Mouse (Mus musculus) left cerebral cortex, postnatal 10 days (tissue): ENCODE measurements around the gene Arid3b. TPM values are rescaled to one million over a fixed set of nuclear protein-coding genes. Genes with fewer than 3 reads are reported as not detected.
A peak's percentile ranks its signal among the peaks of the same experiment; 100 is the strongest.
"Not testable (repeated sequence)": the region's sequence is repeated elsewhere in the genome, so short reads cannot be mapped to it uniquely, and the experiment has no call there.

Experiments
- DNase-seq, 2 experiments: peaks; one replicate each; pipeline ENCODE4 v3.0.0; 2021 to 2022; ENCODE audit warnings: low spot score in 2 of 2, mixed read lengths in 1 of 2; ENCODE audit errors: extremely low spot score in 1 of 2
- intact Hi-C: fragments of 180-260 bp; cut with DNase I; formaldehyde crosslinking; loops from one replicate; pipeline ENCODE4 v1.15.1; 2025
- total RNA-seq, 2 experiments: library from RNA; stranded (reverse); gene quantifications; 2 replicates each; pipeline ENCODE4 v1.2.3; 2021

Gene Arid3b
- total RNA-seq: 1 to 10 TPM; 7.7 to 9.3 TPM

GRCm38 (mm10) chr9:57836581-57837170 is at the start of gene Arid3b:
TSS of gene Arid3b (minus strand) at chr9:57836793.
- peak; percentile 94 to 96 for DNase-seq
- intact Hi-C loops: loop anchor here (5.0 kb wide), 1 partner anchor 69 kb away; the partner anchor contains the start of gene Clk3

DNA sequence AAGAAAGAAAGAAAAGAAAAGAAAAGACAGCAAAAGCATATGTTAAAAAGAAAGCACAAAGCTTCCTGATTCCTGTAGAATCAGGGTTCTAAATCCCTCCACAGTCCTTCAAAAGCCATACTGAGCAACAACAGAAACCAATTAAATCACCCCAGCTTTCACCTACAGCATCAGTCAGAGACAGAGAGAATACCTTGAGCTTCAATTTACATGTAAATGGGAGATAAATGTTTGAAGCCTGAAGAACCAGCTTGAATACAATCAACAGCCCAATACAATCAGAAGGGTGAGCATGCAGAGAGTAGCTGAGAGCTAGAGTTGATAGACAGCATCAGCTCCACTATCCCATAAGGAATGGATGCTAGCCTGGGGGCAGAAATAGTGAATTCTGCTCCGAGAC is 46.8 kb upstream of the Arid3b start:
- intact Hi-C loops: no loop called here
- no peak for DNase-seq

GRCm38 (mm10) chr9:57881781-57882180 is 45.2 kb upstream of the Arid3b start:
- intact Hi-C loops, DNase-seq: not testable (repeated sequence)

- intact Hi-C loops: no loop called here
- no peak for DNase-seq
These were observed 43.7 kb upstream of the Arid3b start for GRCm38 (mm10) chr9:57880278-57880677.

- no peak for DNase-seq
- intact Hi-C loops: no loop called here
These were observed 42.6 kb upstream of the Arid3b start for GRCm38 (mm10) chr9:57879213-57879612.

- intact Hi-C loops: no loop called here
- no peak for DNase-seq
These were observed 38.4 kb upstream of the Arid3b start for GRCm38 (mm10) chr9:57874994-57875393.

DNA sequence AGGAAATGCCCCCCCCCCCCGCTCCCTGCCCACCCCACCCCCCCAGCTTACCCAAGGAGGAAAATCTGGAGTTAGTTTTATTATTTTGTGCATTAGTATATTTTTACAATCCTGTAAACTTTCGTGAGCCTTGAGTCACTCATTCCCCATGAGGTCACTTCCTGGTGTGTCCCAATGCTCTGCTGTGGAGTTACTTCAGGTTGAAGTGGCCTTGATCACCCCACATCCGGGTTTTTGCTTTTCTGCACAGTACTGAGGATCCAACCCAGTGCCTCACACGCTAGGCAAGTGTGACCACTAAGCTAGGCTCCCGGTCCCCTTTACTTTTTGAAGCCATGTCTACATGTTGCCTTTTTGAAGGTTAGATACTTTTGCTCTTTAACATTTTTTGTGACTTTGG is 37.5 kb upstream of the Arid3b start:
- no peak for DNase-seq
- intact Hi-C loops: no loop called here

DNA sequence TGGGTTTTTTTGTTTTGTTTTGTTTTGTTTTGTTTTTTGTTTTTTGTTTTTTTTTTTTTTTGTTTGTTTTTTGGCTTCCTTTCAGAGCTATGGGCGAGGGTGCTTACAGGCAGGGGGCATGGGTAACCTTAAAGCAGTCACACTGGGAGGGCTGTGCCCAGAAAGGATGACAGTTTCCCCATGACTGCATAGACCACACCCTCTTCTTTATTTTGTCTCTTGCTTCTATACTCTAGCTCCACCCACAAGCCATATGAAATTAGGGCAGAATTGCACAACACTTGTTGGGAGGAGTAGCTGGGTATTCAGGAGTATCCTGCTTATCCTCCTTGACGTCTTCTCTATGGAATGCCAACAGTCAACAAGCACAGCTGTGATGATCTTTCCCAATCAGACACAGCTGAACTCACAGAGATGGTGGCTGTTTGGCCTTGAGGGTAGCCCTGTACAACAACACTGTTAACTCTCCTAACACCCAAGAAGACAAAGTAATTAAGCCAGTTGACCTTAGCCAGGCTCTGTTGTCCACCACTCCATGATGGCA is 33.8 kb upstream of the Arid3b start:
- no peak for DNase-seq
- intact Hi-C loops: no loop called here

- intact Hi-C loops: no loop called here
- DNase-seq: no peak
These were observed 32.2 kb upstream of the Arid3b start for GRCm38 (mm10) chr9:57868767-57869166.

DNA sequence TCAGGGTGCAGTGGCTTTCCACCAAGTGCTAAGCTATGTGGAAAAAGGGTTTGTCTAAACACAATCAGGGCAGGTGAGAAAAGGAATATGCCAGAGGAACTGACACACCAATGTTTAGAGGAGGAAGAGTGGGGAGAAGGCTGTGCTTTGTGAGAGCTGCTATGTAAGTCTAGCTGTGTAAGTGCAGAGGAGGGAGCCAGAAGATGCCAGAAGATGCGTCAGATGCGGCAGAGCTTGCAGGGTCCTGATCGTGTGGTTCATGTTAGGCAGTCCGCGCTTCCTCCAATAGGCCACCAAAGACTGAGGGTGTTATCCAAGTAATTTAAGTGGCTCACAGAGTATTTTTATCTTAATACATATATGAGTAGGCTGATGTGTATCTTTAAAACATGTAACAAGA is 31.3 kb upstream of the Arid3b start:
- intact Hi-C loops: no loop called here
- DNase-seq: no peak

DNA sequence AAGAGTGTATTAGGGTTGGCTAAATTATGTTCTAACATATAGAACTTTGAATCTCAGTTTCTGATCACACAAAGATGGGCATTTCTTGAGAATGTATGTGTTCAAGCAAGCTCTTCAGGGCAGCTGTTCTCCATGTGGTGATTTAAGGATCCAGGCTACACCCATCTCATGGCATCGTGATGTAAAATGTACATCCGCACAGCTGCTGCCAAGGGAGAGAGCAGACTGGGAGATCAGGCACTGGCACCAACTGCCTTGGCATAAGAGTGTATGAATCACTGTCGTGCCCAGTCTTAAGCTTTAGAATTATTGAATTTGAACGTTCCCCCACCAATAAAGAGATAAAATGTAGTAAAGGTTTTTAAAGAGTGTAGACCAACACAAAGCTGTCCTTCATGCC is 30.6 kb upstream of the Arid3b start:
- intact Hi-C loops: no loop called here
- DNase-seq: no peak

DNA sequence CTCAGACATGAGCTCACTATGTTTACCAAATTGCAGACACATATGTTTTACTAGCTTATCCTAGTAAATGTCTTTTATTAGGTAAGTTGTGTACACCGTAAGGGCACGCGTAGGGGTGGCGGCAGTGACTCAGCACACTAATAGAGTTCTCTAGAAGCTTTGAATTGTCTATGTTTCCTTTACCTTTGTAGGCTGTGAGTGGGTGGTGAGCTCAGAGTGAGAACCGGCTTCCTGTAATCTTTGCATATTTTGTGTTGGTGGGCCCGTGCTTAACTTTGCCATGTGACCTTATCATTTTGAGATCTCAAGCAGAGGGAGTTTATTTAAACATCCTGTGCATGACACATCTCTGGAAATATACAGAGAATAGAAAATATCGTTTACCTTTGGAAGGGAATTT is 29.9 kb upstream of the Arid3b start:
- no peak for DNase-seq
- intact Hi-C loops: no loop called here

DNA sequence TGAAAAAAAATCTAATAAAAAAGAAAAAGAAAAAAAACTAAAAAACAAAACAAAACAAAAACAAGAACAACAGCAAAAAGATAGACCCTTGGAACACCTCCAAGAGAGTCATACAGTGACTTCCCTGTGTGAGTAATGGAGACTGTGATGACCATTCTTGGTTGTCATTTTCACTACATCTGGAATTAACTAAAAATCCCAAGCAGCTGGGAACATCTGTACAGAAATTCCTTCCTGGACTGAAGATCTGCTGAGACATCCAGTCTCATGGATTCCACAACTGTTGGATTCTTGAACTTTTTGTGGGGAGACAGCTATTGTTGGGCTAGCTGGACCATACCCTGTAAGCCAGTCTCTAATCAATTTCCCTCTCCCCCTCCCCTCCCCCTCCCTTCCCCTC is 27.7 kb upstream of the Arid3b start:
- intact Hi-C loops: loop anchor here (5.0 kb wide), 1 partner anchor 48 kb away; the partner anchor contains the start of gene Ubl7
- no peak for DNase-seq

DNA sequence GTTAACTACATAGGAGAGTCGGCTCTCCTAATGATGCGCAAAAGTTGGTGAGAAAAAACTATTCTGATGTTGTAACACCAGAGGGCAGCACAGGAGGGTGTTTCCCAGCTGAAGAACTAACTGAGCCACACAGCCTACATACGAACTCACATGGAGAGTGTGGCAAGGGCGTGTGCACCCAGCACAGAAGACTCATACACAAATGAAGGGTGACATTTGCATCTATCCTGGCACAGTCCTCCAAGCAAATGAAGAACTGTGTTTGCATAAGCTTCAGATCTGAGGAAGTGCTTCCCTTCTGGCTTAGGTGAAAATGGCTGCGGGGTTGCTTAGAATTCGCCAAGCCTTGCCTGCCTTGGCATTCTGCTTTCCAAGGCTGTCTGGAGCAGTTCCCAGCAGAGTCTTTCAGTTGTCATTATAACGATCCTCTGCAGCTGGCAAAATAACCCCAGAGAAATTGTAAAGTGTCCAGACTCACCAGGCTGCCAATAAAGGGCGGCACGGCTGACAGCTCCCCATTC is 25.4 kb upstream of the Arid3b start:
- peak; percentile 52 to 76 for DNase-seq
- intact Hi-C loops: loop anchor here (2.0 to 5.0 kb wide), 2 partner anchors 50 to 133 kb away; partner anchors contain the start of gene Ubl7

- no peak for DNase-seq
- intact Hi-C loops: no loop called here
These were observed 19.9 kb upstream of the Arid3b start for GRCm38 (mm10) chr9:57856456-57856855.

DNA sequence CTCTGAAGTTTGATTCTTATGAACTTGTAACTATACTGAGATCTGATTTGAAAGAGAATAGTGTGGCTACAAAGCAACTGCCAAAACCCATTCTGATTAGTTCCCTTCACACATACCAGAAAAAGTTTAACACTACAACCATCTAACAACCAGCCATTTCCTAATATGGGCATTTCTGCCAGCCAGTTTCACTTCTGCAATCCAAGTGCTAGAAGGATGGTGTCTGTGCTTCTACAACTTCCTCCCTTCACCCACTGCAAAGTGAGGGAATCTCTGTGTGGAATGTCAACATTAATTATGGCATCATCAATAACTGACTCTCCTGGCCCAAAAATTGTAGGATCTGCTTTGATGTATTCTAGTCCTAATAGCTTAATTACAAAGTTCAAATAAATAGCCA is 17.7 kb upstream of the Arid3b start:
- intact Hi-C loops: no loop called here
- no peak for DNase-seq

- no peak for DNase-seq
- intact Hi-C loops: loop anchor here (5.0 kb wide), 1 partner anchor 72 kb away; the partner anchor contains the start of gene Clk3
These were observed 2.4 kb upstream of the Arid3b start for GRCm38 (mm10) chr9:57839032-57839431.

DNA sequence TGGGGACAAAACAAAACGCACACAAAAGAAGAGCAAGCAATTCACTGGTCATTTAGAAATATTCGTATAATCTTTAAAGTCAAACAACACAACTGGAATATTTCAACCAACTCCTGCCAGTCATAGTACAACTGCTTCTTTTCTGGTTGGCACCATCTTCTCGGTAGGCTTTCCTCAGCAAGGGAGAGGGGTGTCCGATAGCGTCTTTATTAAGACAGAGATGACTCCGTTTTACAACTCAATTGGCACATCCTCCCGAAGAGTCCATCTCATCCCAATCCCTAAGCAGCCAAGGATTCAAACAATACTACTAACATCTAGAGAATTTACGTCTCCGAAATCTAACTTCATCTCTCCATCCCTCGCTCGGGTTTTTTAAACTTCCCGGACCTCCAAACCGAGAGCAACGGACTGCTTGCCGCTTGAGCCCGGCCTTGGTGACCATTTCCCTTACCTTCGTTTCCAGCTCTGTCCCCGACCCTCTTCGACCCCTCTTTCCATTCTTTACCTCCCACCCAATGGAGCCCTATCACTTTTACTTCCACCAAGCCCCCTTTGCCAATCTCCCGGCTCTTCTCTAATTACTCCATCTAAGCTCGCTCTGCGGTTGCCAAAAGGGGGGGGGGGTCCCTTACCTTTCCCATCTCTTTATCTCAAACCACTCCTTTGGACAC is 615 bp downstream of the Arid3b start:
- intact Hi-C loops: loop anchor here (5.0 kb wide), 1 partner anchor 69 kb away; the partner anchor contains the start of gene Clk3
- DNase-seq: no peak

DNA sequence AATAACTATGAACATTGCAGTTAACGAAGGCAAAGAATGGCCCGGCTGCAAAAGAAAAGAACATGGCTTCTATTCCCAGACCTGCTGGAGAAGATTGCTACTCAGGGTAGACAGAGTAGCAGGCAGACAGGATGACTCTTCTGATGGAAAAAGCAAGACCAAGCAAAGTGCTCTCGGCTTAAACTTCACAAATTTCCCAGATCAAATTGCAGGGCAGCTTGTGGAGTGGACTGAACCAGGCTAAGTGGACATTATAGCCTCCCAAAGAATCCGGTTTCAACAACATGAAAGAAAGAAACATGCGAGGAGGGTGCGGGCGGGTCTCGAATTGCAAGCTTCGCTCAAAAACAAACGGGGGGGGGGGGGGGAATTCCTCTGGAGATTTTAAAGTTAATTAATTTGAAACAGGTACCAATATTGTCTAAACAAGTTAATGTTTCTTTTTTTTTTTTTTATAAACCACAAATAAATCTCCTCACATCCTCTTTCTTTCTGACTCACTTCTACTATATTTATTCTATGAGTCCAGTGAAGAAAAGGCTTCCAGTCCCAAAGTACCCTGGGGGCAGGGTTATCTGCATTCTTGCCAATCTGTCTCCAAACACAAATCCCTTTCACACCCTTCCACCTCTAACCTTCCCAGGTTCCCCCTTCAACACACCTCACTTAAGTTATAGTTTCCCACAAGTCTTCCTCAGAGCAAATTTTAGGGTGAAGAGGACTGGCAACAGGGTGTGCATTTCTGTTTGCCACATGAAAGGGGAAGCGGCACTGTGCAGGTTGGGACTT is 1.8 kb downstream of the Arid3b start:
- no peak for DNase-seq
- intact Hi-C loops: loop anchor here (5.0 kb wide), 1 partner anchor 68 kb away; the partner anchor contains the start of gene Clk3
